Mouse (Mus musculus): Measurements from ENCODE around the gene D6Wsu163e.

Gene D6Wsu163e

GRCm38 (mm10) chr6:126939487-126940171 is at the start of gene D6Wsu163e, which contains the start of gene Rad51ap1:
Gene D6Wsu163e (plus strand): TSS chr6:126939962.
Gene Rad51ap1 (minus strand): TSS chr6:126939587.
- peak; percentile 97 to 98 for DNase-seq

- no peak for DNase-seq
Observed at GRCm38 (mm10) chr6:126907378-126907777, 32.4 kb upstream of the D6Wsu163e start.

GRCm38 (mm10) chr6:126907876-126908275 is 31.9 kb upstream of the D6Wsu163e start:
- no peak for DNase-seq

- DNase-seq: no peak
Observed at GRCm38 (mm10) chr6:126910727-126911126, 29.0 kb upstream of the D6Wsu163e start.

- DNase-seq: no peak
Observed at GRCm38 (mm10) chr6:126914928-126915327, 24.8 kb upstream of the D6Wsu163e start.

GRCm38 (mm10) chr6:126921111-126921881 is 18.5 kb upstream of the D6Wsu163e start, which contains the start of gene Dyrk4:
Gene Dyrk4 (minus strand): TSS chr6:126921839.
- DNase-seq: peak; percentile 13 to 27

GRCm38 (mm10) chr6:126932896-126933295 is 6.9 kb upstream of the D6Wsu163e start:
- DNase-seq: no peak

GRCm38 (mm10) chr6:126938047-126938446 is 1.7 kb upstream of the D6Wsu163e start:
- DNase-seq: peak; percentile 14 to 24

- DNase-seq: no peak
Observed at GRCm38 (mm10) chr6:126938853-126939486, 792 bp upstream of the D6Wsu163e start.

- peak; percentile 15 to 35 for DNase-seq
Observed at GRCm38 (mm10) chr6:126940451-126940850, 689 bp downstream of the D6Wsu163e start.

- no peak for DNase-seq
Observed at GRCm38 (mm10) chr6:126948336-126948735, 8.6 kb downstream of the D6Wsu163e start.

GRCm38 (mm10) chr6:126955734-126956133 is 16.0 kb downstream of the D6Wsu163e start:
- DNase-seq: peak; percentile 91 to 94

GRCm38 (mm10) chr6:126961371-126962018 is 21.7 kb downstream of the D6Wsu163e start:
- DNase-seq: no peak

GRCm38 (mm10) chr6:126962709-126963108 is 22.9 kb downstream of the D6Wsu163e start:
- no peak for DNase-seq

GRCm38 (mm10) chr6:126963426-126963825 is 23.7 kb downstream of the D6Wsu163e start:
- no peak for DNase-seq

- no peak for DNase-seq
Observed at GRCm38 (mm10) chr6:126966241-126967026, 26.7 kb downstream of the D6Wsu163e start.

- DNase-seq: peak in 1 of 2 experiments; percentile 8
Observed at GRCm38 (mm10) chr6:126981539-126982234, 41.9 kb downstream of the D6Wsu163e start.

- DNase-seq: no peak
Observed at GRCm38 (mm10) chr6:126993676-126994075, 53.9 kb downstream of the D6Wsu163e start.

- no peak for DNase-seq
Observed at GRCm38 (mm10) chr6:126995494-126995893, 55.7 kb downstream of the D6Wsu163e start.

- no peak for DNase-seq
Observed at GRCm38 (mm10) chr6:126996399-126996798, 56.6 kb downstream of the D6Wsu163e start.

- DNase-seq: no peak
Observed at GRCm38 (mm10) chr6:127005646-127006045, 65.9 kb downstream of the D6Wsu163e start.

Data from cerebellum, postnatal 10 days (tissue).